Mouse (Mus musculus) heart, postnatal 0 days (tissue): Measurements from ENCODE around the gene Sdhb. TPM values are rescaled to one million over a fixed set of nuclear protein-coding genes. Genes with fewer than 3 reads are reported as not detected.

Experiments
- ATAC-seq: fragments of 200-750 bp; cut with Nextera tagmentation; 2 replicates; pipeline ENCODE4 v1.8.0; 2017; ENCODE audit warnings: low read depth, moderate number of reproducible peaks, moderate library complexity; ENCODE audit not compliant: insufficient read depth
- DNase-seq: peaks from one replicate; pipeline ENCODE4 v3.0.0-alpha.2; 2016; ENCODE audit warnings: low spot score
- H3K27ac ChIP-seq: fragments of 300-500 bp; sonication (generic); 2 replicates; pipeline ENCODE4 v1.5.1; 2014; ENCODE audit warnings: low read depth, mild to moderate bottlenecking
- H3K27me3 ChIP-seq: fragments of 300-500 bp; sonication (generic); 2 replicates; pipeline ENCODE4 v1.6.1; 2014; ENCODE audit warnings: low read length, mixed read lengths; ENCODE audit not compliant: control insufficient read depth, insufficient read depth
- H3K36me3 ChIP-seq: fragments of 300-500 bp; sonication (generic); replicated peaks from 2 replicates; pipeline ENCODE4 v1.6.1; 2014; ENCODE audit warnings: low read length, mixed read lengths; ENCODE audit not compliant: control insufficient read depth, insufficient read depth
- H3K4me1 ChIP-seq: fragments of 300-500 bp; sonication (generic); 2 replicates; pipeline ENCODE4 v1.6.1; 2014; ENCODE audit warnings: antibody characterized with exemption; ENCODE audit not compliant: control insufficient read depth, insufficient read depth
- H3K4me2 ChIP-seq: fragments of 300-500 bp; sonication (generic); 2 replicates; pipeline ENCODE4 v1.6.1; 2014; ENCODE audit warnings: low read depth, mild to moderate bottlenecking, low read length, moderate library complexity
- H3K4me3 ChIP-seq: fragments of 300-500 bp; sonication (generic); 2 replicates; pipeline ENCODE4 v1.5.1; 2014; ENCODE audit warnings: low read depth, low read length
- H3K9ac ChIP-seq: fragments of 300-500 bp; sonication (generic); replicated peaks from 2 replicates; pipeline ENCODE4 v1.6.1; 2014; ENCODE audit warnings: low read depth, low read length, mixed read lengths
- H3K9me3 ChIP-seq: fragments of 300-500 bp; sonication (generic); replicated peaks from 2 replicates; pipeline ENCODE4 v1.6.1; 2016; ENCODE audit warnings: low read length; ENCODE audit not compliant: control insufficient read depth
- CTCF ChIP-seq: IDR thresholded peaks from 2 replicates; pipeline ENCODE4 v1.5.1; 2016; ENCODE audit warnings: antibody characterized with exemption, control low read depth, low read depth
- EP300 ChIP-seq: IDR thresholded peaks from 2 replicates; pipeline ENCODE4 v1.6.1; 2016; ENCODE audit warnings: antibody characterized with exemption, low read depth
- WGBS: fragments of 180-500 bp; shearing (Covaris S2); extraction: QIAGEN DNeasy Blood & Tissue Kit; methylation state at CpG from one replicate; pipeline ENCODE4 v1.1.7; 2014; 5-methylcytosine and 5-hydroxymethylcytosine counted together
- polyA plus RNA-seq: library from polyadenylated mRNA; unstranded; fragments of >200 nt; fragmentation: Nextera tagmentation; extraction: Ambion mirVana; gene quantifications from 2 replicates; pipeline ENCODE4 v1.2.1, GENCODE M21; 2015
- total RNA-seq: library from RNA; depleted of rRNA; stranded (reverse); fragments of >200 nt; gene quantifications from 2 replicates; pipeline ENCODE4 v1.2.3, GENCODE M21; 2014; ENCODE audit warnings: low replicate concordance

Gene Sdhb
- total and polyA plus RNA-seq, 2 experiments from 2014 or later: 947 to 1,828 TPM

DNA sequence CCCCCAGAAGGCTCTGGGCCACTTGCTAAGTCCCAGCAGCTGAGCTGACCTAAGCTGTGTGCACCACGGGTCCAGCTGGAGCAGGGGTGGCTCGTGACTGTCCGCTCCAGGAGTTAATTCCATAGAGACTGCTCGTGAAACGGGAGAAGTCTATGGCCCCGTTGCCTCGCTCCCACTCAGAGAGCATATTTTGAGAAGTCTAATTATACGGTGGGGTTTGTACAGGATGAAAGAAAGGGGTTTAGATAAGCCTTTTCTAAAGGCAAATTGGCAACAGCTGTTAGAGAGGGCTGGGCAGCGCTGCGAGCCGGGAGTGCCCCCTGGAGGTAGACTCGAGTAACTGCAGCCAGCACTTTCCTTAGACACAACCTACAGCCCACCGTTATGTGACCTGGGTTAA is 3.3 kb upstream of the Sdhb start:
- Histone ChIP-seq H3K27ac (peak overlapping the region; percentile 27; the same call in 1 of the 2 replicates), H3K4me3 (peak overlapping the region; percentile 49), H3K4me2 (peak overlapping the region; percentile 72), H3K27me3 (no peaks in the 10 kb centered on the region), H3K36me3 (no peaks in the 10 kb centered on the region), H3K9me3 (no peaks in the 10 kb centered on the region), H3K9ac (peak overlapping the region; percentile 49), H3K4me1 (peaks cover 9% of the 10 kb centered on the region; the same call in 1 of the 2 replicates)
- ATAC-seq: peak; percentile 22; the same call in 1 of the 2 replicates
- peak; percentile 79 for DNase-seq
- 3% methylated on average over 13 of the region's 13 CpGs for WGBS
- TF ChIP-seq CTCF (peak; percentile 93), EP300 (no peak)

- no peaks in the 10 kb centered on the region for H3K9me3 ChIP-seq
- ATAC-seq (no peak), DNase-seq (no peak)
- no peak overlapping the region for H3K4me3 ChIP-seq
- H3K27ac ChIP-seq: no peak overlapping the region
- H3K9ac ChIP-seq: no peak overlapping the region
- H3K4me2 ChIP-seq: no peak overlapping the region
- H3K27me3 ChIP-seq: no peaks in the 10 kb centered on the region
- peaks cover 12% of the 10 kb centered on the region; the same call in 1 of the 2 replicates for H3K4me1 ChIP-seq
- no peaks in the 10 kb centered on the region for H3K36me3 ChIP-seq
- 41% methylated on average over 6 of the region's 6 CpGs for WGBS
- no peak for TF ChIP-seq EP300
- no peak for TF ChIP-seq CTCF
Observed at GRCm38 (mm10) chr4:140958319-140958718, 2.7 kb upstream of the Sdhb start.

GRCm38 (mm10) chr4:140959128-140959679 is 1.8 kb upstream of the Sdhb start:
- no peaks in the 10 kb centered on the region for H3K36me3 ChIP-seq
- H3K4me2 ChIP-seq: no peak overlapping the region
- no peak overlapping the region for H3K9ac ChIP-seq
- WGBS: 90% methylated on average over 7 of the region's 7 CpGs
- ATAC-seq (no peak), DNase-seq (no peak)
- peaks cover 17% of the 10 kb centered on the region; the same call in 1 of the 2 replicates for H3K4me1 ChIP-seq
- no peak for TF ChIP-seq EP300
- TF ChIP-seq CTCF: no peak
- H3K27ac ChIP-seq: no peak overlapping the region
- no peak overlapping the region for H3K4me3 ChIP-seq
- H3K9me3 ChIP-seq: no peaks in the 10 kb centered on the region
- no peaks in the 10 kb centered on the region for H3K27me3 ChIP-seq

- 84% methylated on average over 10 of the region's 10 CpGs for WGBS
- Histone ChIP-seq H3K4me1 (peaks cover 18% of the 10 kb centered on the region; the same call in 1 of the 2 replicates), H3K9ac (no peak overlapping the region), H3K9me3 (no peaks in the 10 kb centered on the region), H3K4me2 (no peak overlapping the region), H3K27ac (peak overlapping the region; percentile 62), H3K36me3 (no peaks in the 10 kb centered on the region), H3K4me3 (no peak overlapping the region), H3K27me3 (no peaks in the 10 kb centered on the region)
- TF ChIP-seq CTCF: no peak
- TF ChIP-seq EP300: no peak
- DNase-seq (no peak), ATAC-seq (no peak)
Observed at GRCm38 (mm10) chr4:140959715-140960479, 1.1 kb upstream of the Sdhb start.

GRCm38 (mm10) chr4:140961467-140962206 is 634 bp downstream of the Sdhb start:
- 1% methylated on average over 36 of the region's 38 CpGs for WGBS
- peak; percentile 7; the same call in 1 of the 2 replicates for ATAC-seq

More at GRCm38 (mm10) chr4:140961467-140962206, 634 bp downstream of the Sdhb start:
- H3K4me1 ChIP-seq: peaks cover 18% of the 10 kb centered on the region; the same call in 1 of the 2 replicates
- no peaks in the 10 kb centered on the region for H3K9me3 ChIP-seq
- peaks cover 5% of the 10 kb centered on the region for H3K36me3 ChIP-seq
- H3K27ac ChIP-seq: peak overlapping the region; percentile 94
- TF ChIP-seq CTCF (no peak), EP300 (peak; percentile 14; the same call in 1 of the 2 replicates)
- no peak for DNase-seq
- H3K4me3 ChIP-seq: peak overlapping the region; percentile 95
- H3K4me2 ChIP-seq: peak overlapping the region; percentile 94
- H3K27me3 ChIP-seq: no peaks in the 10 kb centered on the region
- H3K9ac ChIP-seq: peak overlapping the region; percentile 95
